Mouse (Mus musculus): ENCODE measurements around the gene Vwa3a. TPM values are rescaled to one million over a fixed set of nuclear protein-coding genes. Genes with fewer than 3 reads are reported as not detected.

The Vwa3a gene
- polyA plus RNA-seq, 1 experiment = not detected

- Histone ChIP-seq H3K27ac (ENCODE audit: insufficient read depth, low read length) (no peak overlapping the region), H3K9ac (ENCODE audit: low read depth, poor library complexity, severe bottlenecking) (no peak overlapping the region), H3K27me3 (ENCODE audit: control insufficient read depth, insufficient read depth, low read length, poor library complexity, severe bottlenecking) (no peaks in the 10 kb centered on the region), H3K36me3 (ENCODE audit: control insufficient read depth, insufficient read depth, low read length, poor library complexity, severe bottlenecking) (no peaks in the 10 kb centered on the region), H3K4me3 (ENCODE audit: low read depth, low read length) (no peak overlapping the region), H3K9me3 (replicated peaks; ENCODE audit: control insufficient read depth, insufficient read depth, low read length, poor library complexity, severe bottlenecking) (no peaks in the 10 kb centered on the region), H3K4me1 (ENCODE audit: control insufficient read depth, insufficient read depth, low read length) (peaks cover 1% of the 10 kb centered on the region)
- TF ChIP-seq CTCF (IDR thresholded peaks at IDR 0.05; ENCODE audit: low read depth, low read length) (no peak), EP300 (IDR thresholded peaks at IDR 0.05; ENCODE audit: insufficient read depth, low read depth, low read length) (no peak), POLR2A (IDR thresholded peaks at IDR 0.05; ENCODE audit: insufficient read depth, low read length) (no peak)
These were observed 6.2 kb upstream of the Vwa3a start for GRCm38 (mm10) chr7:120732906-120733305.

- peaks cover 4% of the 10 kb centered on the region for H3K4me1 ChIP-seq (ENCODE audit: control insufficient read depth, insufficient read depth, low read length)
- H3K9me3 ChIP-seq (replicated peaks; ENCODE audit: control insufficient read depth, insufficient read depth, low read length, poor library complexity, severe bottlenecking) = no peaks in the 10 kb centered on the region
- no peaks in the 10 kb centered on the region for H3K36me3 ChIP-seq (ENCODE audit: control insufficient read depth, insufficient read depth, low read length, poor library complexity, severe bottlenecking)
- no peak overlapping the region for H3K4me3 ChIP-seq (ENCODE audit: low read depth, low read length)
- H3K27me3 ChIP-seq (ENCODE audit: control insufficient read depth, insufficient read depth, low read length, poor library complexity, severe bottlenecking) = no peaks in the 10 kb centered on the region
- TF ChIP-seq EP300 (IDR thresholded peaks at IDR 0.05; ENCODE audit: insufficient read depth, low read depth, low read length) (peak; percentile 56; the same call in 1 of the 2 replicates), CTCF (IDR thresholded peaks at IDR 0.05; ENCODE audit: low read depth, low read length) (no peak)
- no peak overlapping the region for H3K9ac ChIP-seq (ENCODE audit: low read depth, poor library complexity, severe bottlenecking)
- H3K27ac ChIP-seq (ENCODE audit: insufficient read depth, low read length) = no peak overlapping the region
These were observed 512 bp downstream of the Vwa3a start for GRCm38 (mm10) chr7:120739558-120740101.

- no peak for TF ChIP-seq POLR2A (IDR thresholded peaks at IDR 0.05; ENCODE audit: insufficient read depth, low read length)
- no peak for TF ChIP-seq EP300 (IDR thresholded peaks at IDR 0.05; ENCODE audit: insufficient read depth, low read depth, low read length)
- TF ChIP-seq CTCF (IDR thresholded peaks at IDR 0.05; ENCODE audit: low read depth, low read length) = no peak
- H3K4me3 ChIP-seq (ENCODE audit: low read depth, low read length) = no peak overlapping the region
- no peak overlapping the region for H3K27ac ChIP-seq (ENCODE audit: insufficient read depth, low read length)
- no peaks in the 10 kb centered on the region for H3K9me3 ChIP-seq (replicated peaks; ENCODE audit: control insufficient read depth, insufficient read depth, low read length, poor library complexity, severe bottlenecking)
- peaks cover 2% of the 10 kb centered on the region for H3K4me1 ChIP-seq (ENCODE audit: control insufficient read depth, insufficient read depth, low read length)
- no peaks in the 10 kb centered on the region for H3K27me3 ChIP-seq (ENCODE audit: control insufficient read depth, insufficient read depth, low read length, poor library complexity, severe bottlenecking)
- H3K9ac ChIP-seq (ENCODE audit: low read depth, poor library complexity, severe bottlenecking) = no peak overlapping the region
- H3K36me3 ChIP-seq (ENCODE audit: control insufficient read depth, insufficient read depth, low read length, poor library complexity, severe bottlenecking) = no peaks in the 10 kb centered on the region
These were observed 4.5 kb downstream of the Vwa3a start for GRCm38 (mm10) chr7:120743366-120744351.

- H3K4me3 ChIP-seq (ENCODE audit: low read depth, low read length) = no peak overlapping the region
- TF ChIP-seq EP300 (IDR thresholded peaks at IDR 0.05; ENCODE audit: insufficient read depth, low read depth, low read length) (no peak), POLR2A (IDR thresholded peaks at IDR 0.05; ENCODE audit: insufficient read depth, low read length) (no peak), CTCF (IDR thresholded peaks at IDR 0.05; ENCODE audit: low read depth, low read length) (no peak)
- no peak overlapping the region for H3K9ac ChIP-seq (ENCODE audit: low read depth, poor library complexity, severe bottlenecking)
- H3K9me3 ChIP-seq (replicated peaks; ENCODE audit: control insufficient read depth, insufficient read depth, low read length, poor library complexity, severe bottlenecking) = no peaks in the 10 kb centered on the region
- H3K27me3 ChIP-seq (ENCODE audit: control insufficient read depth, insufficient read depth, low read length, poor library complexity, severe bottlenecking) = no peaks in the 10 kb centered on the region
- no peak overlapping the region for H3K27ac ChIP-seq (ENCODE audit: insufficient read depth, low read length)
- no peaks in the 10 kb centered on the region for H3K36me3 ChIP-seq (ENCODE audit: control insufficient read depth, insufficient read depth, low read length, poor library complexity, severe bottlenecking)
- no peaks in the 10 kb centered on the region for H3K4me1 ChIP-seq (ENCODE audit: control insufficient read depth, insufficient read depth, low read length)
These were observed 5.5 kb downstream of the Vwa3a start for GRCm38 (mm10) chr7:120744606-120745005.

GRCm38 (mm10) chr7:120746029-120746428, 6.9 kb downstream of the Vwa3a start:
- Histone ChIP-seq H3K27me3 (ENCODE audit: control insufficient read depth, insufficient read depth, low read length, poor library complexity, severe bottlenecking) (no peaks in the 10 kb centered on the region), H3K9ac (ENCODE audit: low read depth, poor library complexity, severe bottlenecking) (no peak overlapping the region), H3K36me3 (ENCODE audit: control insufficient read depth, insufficient read depth, low read length, poor library complexity, severe bottlenecking) (no peaks in the 10 kb centered on the region), H3K9me3 (replicated peaks; ENCODE audit: control insufficient read depth, insufficient read depth, low read length, poor library complexity, severe bottlenecking) (no peaks in the 10 kb centered on the region), H3K4me1 (ENCODE audit: control insufficient read depth, insufficient read depth, low read length) (no peaks in the 10 kb centered on the region), H3K27ac (ENCODE audit: insufficient read depth, low read length) (no peak overlapping the region), H3K4me3 (ENCODE audit: low read depth, low read length) (no peak overlapping the region)
- TF ChIP-seq POLR2A (IDR thresholded peaks at IDR 0.05; ENCODE audit: insufficient read depth, low read length) = no peak
- no peak for TF ChIP-seq EP300 (IDR thresholded peaks at IDR 0.05; ENCODE audit: insufficient read depth, low read depth, low read length)
- TF ChIP-seq CTCF (IDR thresholded peaks at IDR 0.05; ENCODE audit: low read depth, low read length) = no peak

GRCm38 (mm10) chr7:120746821-120747220, 7.7 kb downstream of the Vwa3a start:
- Histone ChIP-seq H3K36me3 (ENCODE audit: control insufficient read depth, insufficient read depth, low read length, poor library complexity, severe bottlenecking) (no peaks in the 10 kb centered on the region), H3K27ac (ENCODE audit: insufficient read depth, low read length) (no peak overlapping the region), H3K9ac (ENCODE audit: low read depth, poor library complexity, severe bottlenecking) (no peak overlapping the region), H3K4me1 (ENCODE audit: control insufficient read depth, insufficient read depth, low read length) (no peaks in the 10 kb centered on the region), H3K27me3 (ENCODE audit: control insufficient read depth, insufficient read depth, low read length, poor library complexity, severe bottlenecking) (no peaks in the 10 kb centered on the region), H3K4me3 (ENCODE audit: low read depth, low read length) (no peak overlapping the region), H3K9me3 (replicated peaks; ENCODE audit: control insufficient read depth, insufficient read depth, low read length, poor library complexity, severe bottlenecking) (no peaks in the 10 kb centered on the region)
- no peak for TF ChIP-seq EP300 (IDR thresholded peaks at IDR 0.05; ENCODE audit: insufficient read depth, low read depth, low read length)
- no peak for TF ChIP-seq POLR2A (IDR thresholded peaks at IDR 0.05; ENCODE audit: insufficient read depth, low read length)
- TF ChIP-seq CTCF (IDR thresholded peaks at IDR 0.05; ENCODE audit: low read depth, low read length) = no peak

Measured in ES-Bruce4 (cell line).